Mouse (Mus musculus) thymus, adult 2 months (tissue): Measurements from ENCODE around the gene Kank1.

Experiments used
- CTCF ChIP-seq: fragments of 200-500 bp; IDR thresholded peaks from 2 replicates; pipeline ENCODE4 v1.5.1; 2012; ENCODE audit warnings: mild to moderate bottlenecking, control low read depth, low read length, moderate library complexity, borderline replicate concordance; ENCODE audit not compliant: control insufficient read depth, poor library complexity, insufficient read depth; ENCODE audit errors: extremely low read depth
- POLR2A ChIP-seq: fragments of 200-500 bp; IDR thresholded peaks from 2 replicates; pipeline ENCODE4 v1.6.1; 2012; ENCODE audit warnings: mild to moderate bottlenecking, low read length, control low read depth, moderate library complexity; ENCODE audit not compliant: control insufficient read depth, poor library complexity, insufficient read depth; ENCODE audit errors: extremely low read depth

DNA sequence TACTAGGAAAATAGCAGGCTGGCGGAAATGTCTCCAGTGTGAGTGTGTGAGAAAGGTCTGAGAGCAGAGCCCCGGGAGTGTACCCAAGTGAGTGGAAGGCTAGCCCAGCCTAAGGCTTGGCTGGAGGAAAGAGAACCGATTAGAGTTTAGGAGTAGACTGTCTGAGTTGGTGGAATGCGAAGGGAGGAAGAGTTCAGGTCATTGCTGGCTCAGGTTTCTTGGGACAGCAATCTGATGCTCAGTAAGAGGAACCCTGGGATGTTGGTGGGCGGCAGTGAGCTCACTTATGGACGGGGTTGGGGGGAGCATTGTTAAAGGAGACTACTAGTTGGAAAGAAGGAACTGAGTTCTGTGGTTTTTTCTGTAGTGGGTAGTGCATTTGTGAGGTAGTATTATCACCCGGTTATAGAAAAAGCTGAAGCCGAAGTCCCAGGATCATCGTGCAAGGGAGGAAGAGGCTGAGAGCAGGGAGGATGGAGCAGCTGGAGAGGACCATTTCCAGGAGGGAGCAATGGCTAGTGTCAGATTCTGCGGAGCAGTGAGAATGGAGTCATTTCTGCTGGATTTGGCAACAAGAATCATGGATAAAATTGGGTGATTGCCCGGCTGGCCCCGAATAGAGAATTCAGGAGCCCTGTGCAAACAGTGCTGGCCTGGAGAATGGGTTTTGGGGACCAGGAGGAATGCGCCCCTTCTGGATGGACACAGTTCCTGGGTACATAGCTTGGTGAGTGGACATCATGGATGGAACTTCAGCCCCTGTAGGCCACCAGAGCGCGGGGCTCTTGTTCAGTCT, 40.0 kb downstream of the Kank1 start:
- TF ChIP-seq POLR2A (no peak), CTCF (no peak)
